Mouse (Mus musculus) spleen, adult 2 months (tissue): ENCODE data around the gene Prune1.

Source experiments
- CTCF ChIP-seq: fragments of 200-500 bp; IDR thresholded peaks from 2 replicates; pipeline ENCODE4 v1.5.1; 2011; ENCODE audit warnings: mild to moderate bottlenecking, inconsistent platforms; ENCODE audit not compliant: insufficient read depth, insufficient read length, insufficient replicate concordance; ENCODE audit errors: extremely low read depth
- POLR2A ChIP-seq: fragments of 200-500 bp; IDR thresholded peaks from 2 replicates; pipeline ENCODE4 v1.6.1; 2011; ENCODE audit warnings: low read depth, low read length, inconsistent platforms

DNA sequence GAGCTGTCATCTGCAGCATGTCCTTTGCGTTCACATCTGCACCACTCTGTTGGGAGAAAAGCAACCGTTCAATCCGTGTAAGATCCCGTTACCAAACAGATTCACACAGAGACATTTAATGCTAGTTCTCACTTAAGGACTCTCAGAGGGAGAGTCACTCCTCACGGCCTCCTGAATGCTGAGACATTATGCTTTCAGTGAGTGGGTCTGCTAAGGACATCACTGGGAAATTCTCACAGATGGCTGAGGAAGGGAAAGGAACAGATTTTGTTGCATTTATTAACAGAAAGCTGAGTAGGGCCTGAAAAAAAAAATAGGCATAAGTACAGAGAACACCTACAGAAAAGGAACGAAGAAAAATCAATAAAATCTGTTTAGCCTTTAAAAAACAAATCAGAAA lies 78.0 kb downstream of the Prune1 start:
- TF ChIP-seq POLR2A (no peak), CTCF (no peak)
